Mouse (Mus musculus) lung, adult 2 months (tissue): ENCODE data around the gene E130308A19Rik.

Experiments used
- CTCF ChIP-seq: fragments of 200-500 bp; IDR thresholded peaks from 2 replicates; pipeline ENCODE4 v1.5.1; 2011; ENCODE audit warnings: mild to moderate bottlenecking, low read length, control low read depth; ENCODE audit not compliant: insufficient read depth
- POLR2A ChIP-seq: fragments of 200-500 bp; IDR thresholded peaks from 2 replicates; pipeline ENCODE4 v1.6.1; 2011; ENCODE audit warnings: low read depth, mild to moderate bottlenecking, control low read depth, low read length, borderline replicate concordance; ENCODE audit errors: extremely low read depth

- TF ChIP-seq CTCF (no peak), POLR2A (no peak)
Measured at GRCm38 (mm10) chr4:59682950-59683349, 56.9 kb downstream of the E130308A19Rik start.
